ENCODE assay signal across 8 mouse cellular contexts in genomic region chr5:121385461-121386119, GRCm38 (mm10). TPM values are rescaled to one million over a fixed set of nuclear protein-coding genes. Genes with fewer than 3 reads are reported as not detected.
DNase-seq lines count a peak whose midpoint lies in the region; ATAC-seq and TF ChIP-seq lines count a peak whose summit lies in the region.

Trafd1 (minus strand) TSS chr5:121385632.

- 0 out of 2 replicates have a peak, but pooled peaks cover 4% of the 10 kb centered on the region for H3K9me3 ChIP-seq in heart, embryonic 11.5 days (replicated peaks; ENCODE audit: control insufficient read depth, low read length)
- no peaks in the 10 kb centered on the region for H3K9me3 ChIP-seq in kidney, postnatal 0 days (replicated peaks; ENCODE audit: low read length)
- no peaks in the 10 kb centered on the region; the same call in 1 of the 2 replicates for H3K9me3 ChIP-seq in liver, embryonic 11.5 days (ENCODE audit: control insufficient read depth, low read length)
- H3K9me3 ChIP-seq in stomach, embryonic 14.5 days (ENCODE audit: control insufficient read depth, low read depth, low read length): no peaks in the 10 kb centered on the region; the same call in 1 of the 2 replicates

- peak; percentile 86 to 87 for DNase-seq in B cell, adult 2 months
- peak; percentile 98 for DNase-seq in brain, adult 2 months (ENCODE audit: low read depth, low spot score)
- peak; percentile 98 for DNase-seq in kidney, postnatal 0 days (ENCODE audit: low spot score)
- DNase-seq in liver, embryonic 11.5 days (ENCODE audit: low spot score): peak; percentile 92
- peak; percentile 88 for DNase-seq in naive thymus-derived CD4-positive, alpha-beta T cell, adult 2 months (ENCODE audit: low read depth)

- H3K27me3 ChIP-seq in heart, embryonic 11.5 days (ENCODE audit: control insufficient read depth, insufficient read depth, low read length): no peaks in the 10 kb centered on the region
- H3K27me3 ChIP-seq in kidney, postnatal 0 days (ENCODE audit: insufficient read depth, low read length): no peaks in the 10 kb centered on the region
- H3K27me3 ChIP-seq in liver, embryonic 11.5 days (replicated peaks; ENCODE audit: control insufficient read depth, insufficient read depth, low read length): no peaks in the 10 kb centered on the region
- no peaks in the 10 kb centered on the region for H3K27me3 ChIP-seq in stomach, embryonic 14.5 days (ENCODE audit: control insufficient read depth, insufficient read depth, low read length)

- H3K27ac ChIP-seq in heart, embryonic 11.5 days (ENCODE audit: low read depth, low read length): peak within 1 kb of the TSS; percentile 93
- peak within 1 kb of the TSS; percentile 91 for H3K27ac ChIP-seq in kidney, postnatal 0 days
- H3K27ac ChIP-seq in liver, embryonic 11.5 days (ENCODE audit: low read depth, low read length): peak within 1 kb of the TSS; percentile 79
- peak within 1 kb of the TSS; percentile 85 for H3K27ac ChIP-seq in stomach, embryonic 14.5 days (ENCODE audit: low read length)

- WGBS in heart, embryonic 11.5 days (ENCODE audit: insufficient replicate concordance): under 1% methylated on average over 27 of the region's 45 CpGs
- WGBS in kidney, postnatal 0 days: 1% methylated on average over 40 of the region's 45 CpGs
- WGBS in liver, embryonic 11.5 days: under 1% methylated on average over 37 of the region's 45 CpGs
- under 1% methylated on average over 43 of the region's 45 CpGs for WGBS in stomach, embryonic 14.5 days

- H3K36me3 ChIP-seq in heart, embryonic 11.5 days (ENCODE audit: control insufficient read depth, insufficient read depth, low read length): peaks cover 15% of the 10 kb centered on the region
- peaks cover 5% of the 10 kb centered on the region; the same call in 1 of the 2 replicates for H3K36me3 ChIP-seq in kidney, postnatal 0 days (ENCODE audit: insufficient read depth, low read length)
- H3K36me3 ChIP-seq in liver, embryonic 11.5 days (ENCODE audit: control insufficient read depth, insufficient read depth, low read length): peaks cover 6% of the 10 kb centered on the region; the same call in 1 of the 2 replicates
- H3K36me3 ChIP-seq in stomach, embryonic 14.5 days (ENCODE audit: control insufficient read depth, insufficient read depth, low read length): peaks cover 10% of the 10 kb centered on the region; the same call in 1 of the 2 replicates

- TF ChIP-seq CTCF in kidney, postnatal 0 days (IDR thresholded peaks at IDR 0.05; ENCODE audit: low read depth): no peak

- H3K4me2 ChIP-seq in heart, embryonic 11.5 days: peak within 1 kb of the TSS; percentile 72
- H3K4me2 ChIP-seq in kidney, postnatal 0 days (ENCODE audit: low read length): peak within 1 kb of the TSS; percentile 71
- peak within 1 kb of the TSS; percentile 91 for H3K4me2 ChIP-seq in liver, embryonic 11.5 days
- peak within 1 kb of the TSS; percentile 68 for H3K4me2 ChIP-seq in stomach, embryonic 14.5 days (replicated peaks; ENCODE audit: low read depth, low read length)

- peak within 1 kb of the TSS; percentile 81 for H3K9ac ChIP-seq in heart, embryonic 11.5 days (ENCODE audit: low read depth, low read length)
- peak within 1 kb of the TSS; percentile 85 for H3K9ac ChIP-seq in kidney, postnatal 0 days (ENCODE audit: low read depth, low read length)
- peak within 1 kb of the TSS; percentile 72 for H3K9ac ChIP-seq in liver, embryonic 11.5 days (ENCODE audit: low read depth, low read length)
- H3K9ac ChIP-seq in stomach, embryonic 14.5 days (replicated peaks; ENCODE audit: low read depth, low read length): peak within 1 kb of the TSS; percentile 61

- peaks cover 16% of the 10 kb centered on the region; the same call in 1 of the 2 replicates for H3K4me1 ChIP-seq in heart, embryonic 11.5 days (ENCODE audit: control insufficient read depth, insufficient read depth, low read length)
- H3K4me1 ChIP-seq in kidney, postnatal 0 days (replicated peaks; ENCODE audit: insufficient read depth, low read length): no peaks in the 10 kb centered on the region
- H3K4me1 ChIP-seq in liver, embryonic 11.5 days (replicated peaks; ENCODE audit: control insufficient read depth, insufficient read depth, low read length): peaks cover 8% of the 10 kb centered on the region
- H3K4me1 ChIP-seq in stomach, embryonic 14.5 days (ENCODE audit: control insufficient read depth, insufficient read depth, low read length): peaks cover 8% of the 10 kb centered on the region; the same call in 1 of the 2 replicates

- H3K4me3 ChIP-seq in heart, embryonic 11.5 days (ENCODE audit: low read depth, low read length): peak within 1 kb of the TSS; percentile 72
- peak within 1 kb of the TSS; percentile 78 for H3K4me3 ChIP-seq in kidney, postnatal 0 days (replicated peaks; ENCODE audit: low read depth, low read length)
- peak within 1 kb of the TSS; percentile 68 for H3K4me3 ChIP-seq in liver, embryonic 11.5 days (ENCODE audit: low read depth, low read length)
- peak within 1 kb of the TSS; percentile 76 for H3K4me3 ChIP-seq in stomach, embryonic 14.5 days (ENCODE audit: low read depth, low read length)

- ATAC-seq in erythroblast, adult 5-6 weeks (replicated peaks; ENCODE audit: low FRiP score, poor library complexity, severe bottlenecking): peak; percentile 91
- peak; percentile 97 for ATAC-seq in heart, embryonic 11.5 days (replicated peaks; ENCODE audit: insufficient number of reproducible peaks, low FRiP score, low TSS enrichment)
- ATAC-seq in kidney, postnatal 0 days (replicated peaks; ENCODE audit: low FRiP score, low read depth): peak; percentile 96
- ATAC-seq in liver, embryonic 11.5 days (replicated peaks; ENCODE audit: low FRiP score): peak; percentile 92
- peak; percentile 95 for ATAC-seq in stomach, embryonic 14.5 days (ENCODE audit: insufficient number of reproducible peaks, insufficient read depth, low FRiP score, low read depth)

RNA-seq across cellular contexts. Expression of gene Trafd1, which starts in this region (rescaled TPM):
- 19.4 and 30.3 TPM in 2 replicates for total RNA-seq in erythroblast, adult 5-6 weeks (2015; ENCODE audit: low replicate concordance)
- 19.3 and 26.5 TPM in 2 replicates for total RNA-seq in erythroblast, adult 5-6 weeks (2017; ENCODE audit: low replicate concordance)
- 60.6 and 69.8 TPM in 2 replicates for polyA plus RNA-seq in heart, embryonic 11.5 days (2014; fragmentation: Nextera tagmentation; extraction: Ambion mirVana)
- 47.3 and 54.6 TPM in 2 replicates for polyA plus RNA-seq in kidney, postnatal 0 days (2015; fragmentation: Nextera tagmentation; extraction: Ambion mirVana)
- 36.7 and 38.6 TPM in 2 replicates for polyA plus RNA-seq in liver, embryonic 11.5 days (2014; fragmentation: Nextera tagmentation; extraction: Ambion mirVana)
- 78.2 and 81.9 TPM in 2 replicates for polyA plus RNA-seq in stomach, embryonic 14.5 days (2014; fragmentation: Nextera tagmentation; extraction: Ambion mirVana)

Comparison
In these comparisons a context has a peak if more than half of its experiments do, and no peak if none do; other contexts are left out.
1. Peak in every context shown above with its lines: DNase-seq, ATAC-seq, H3K4me3 ChIP-seq and H3K27ac ChIP-seq.